Mouse (Mus musculus): Measurements from ENCODE around the gene Naif1. TPM values are rescaled to one million over a fixed set of nuclear protein-coding genes. Genes with fewer than 3 reads are reported as not detected.

Gene Naif1
- polyA plus RNA-seq, 1 experiment from 2014 or later, result 5.6 TPM

DNA sequence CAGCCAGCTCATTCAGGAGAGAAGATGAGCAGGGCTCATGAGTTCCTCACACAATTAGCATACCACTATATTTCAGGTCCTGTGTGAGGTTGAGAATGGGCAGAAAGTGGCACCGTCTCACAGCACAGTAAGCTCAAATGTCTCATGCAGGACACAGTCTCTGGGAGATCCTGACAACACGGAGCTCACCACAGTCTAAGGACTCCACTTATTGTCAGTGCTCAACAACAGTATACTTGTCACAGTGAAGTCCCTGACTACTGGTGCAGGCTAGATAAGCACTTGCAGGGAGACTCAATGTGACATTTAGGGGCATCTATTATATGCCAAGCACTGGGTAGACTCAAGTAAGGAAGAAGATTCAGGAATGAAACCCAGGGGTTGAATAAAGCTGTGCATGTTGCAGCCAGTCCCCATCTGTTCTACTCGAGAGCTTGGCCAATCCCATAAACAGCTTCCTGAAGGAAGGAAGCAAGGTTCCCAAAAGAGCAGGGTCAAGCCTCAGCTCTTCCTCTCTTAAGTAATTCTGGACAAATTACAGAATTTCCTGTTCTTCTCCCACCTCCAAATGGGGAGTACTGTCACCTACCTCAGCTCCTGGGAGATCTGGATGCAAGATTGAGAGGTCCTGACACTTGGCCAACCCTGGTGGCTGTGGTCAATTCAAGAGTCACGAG is 20.9 kb upstream of the Naif1 start:
- H3K4me3 ChIP-seq (replicated peaks), result no peak overlapping the region
- no peaks in the 10 kb centered on the region for H3K27me3 ChIP-seq
- H3K27ac ChIP-seq, result peak overlapping the region; percentile 79; the same call in 1 of the 2 replicates
- H3K36me3 ChIP-seq, result peaks cover 9% of the 10 kb centered on the region; the same call in 1 of the 2 replicates
- H3K4me1 ChIP-seq (replicated peaks), result peaks cover 52% of the 10 kb centered on the region
- H3K9ac ChIP-seq (replicated peaks), result no peak overlapping the region
- ATAC-seq (ENCODE audit: insufficient number of reproducible peaks, insufficient read depth, low FRiP score, low TSS enrichment, low read depth), result no peak
- WGBS, result 79% methylated on average over 4 of the region's 4 CpGs
- peak overlapping the region; percentile 88; the same call in 1 of the 2 replicates for H3K4me2 ChIP-seq
- no peaks in the 10 kb centered on the region for H3K9me3 ChIP-seq

DNA sequence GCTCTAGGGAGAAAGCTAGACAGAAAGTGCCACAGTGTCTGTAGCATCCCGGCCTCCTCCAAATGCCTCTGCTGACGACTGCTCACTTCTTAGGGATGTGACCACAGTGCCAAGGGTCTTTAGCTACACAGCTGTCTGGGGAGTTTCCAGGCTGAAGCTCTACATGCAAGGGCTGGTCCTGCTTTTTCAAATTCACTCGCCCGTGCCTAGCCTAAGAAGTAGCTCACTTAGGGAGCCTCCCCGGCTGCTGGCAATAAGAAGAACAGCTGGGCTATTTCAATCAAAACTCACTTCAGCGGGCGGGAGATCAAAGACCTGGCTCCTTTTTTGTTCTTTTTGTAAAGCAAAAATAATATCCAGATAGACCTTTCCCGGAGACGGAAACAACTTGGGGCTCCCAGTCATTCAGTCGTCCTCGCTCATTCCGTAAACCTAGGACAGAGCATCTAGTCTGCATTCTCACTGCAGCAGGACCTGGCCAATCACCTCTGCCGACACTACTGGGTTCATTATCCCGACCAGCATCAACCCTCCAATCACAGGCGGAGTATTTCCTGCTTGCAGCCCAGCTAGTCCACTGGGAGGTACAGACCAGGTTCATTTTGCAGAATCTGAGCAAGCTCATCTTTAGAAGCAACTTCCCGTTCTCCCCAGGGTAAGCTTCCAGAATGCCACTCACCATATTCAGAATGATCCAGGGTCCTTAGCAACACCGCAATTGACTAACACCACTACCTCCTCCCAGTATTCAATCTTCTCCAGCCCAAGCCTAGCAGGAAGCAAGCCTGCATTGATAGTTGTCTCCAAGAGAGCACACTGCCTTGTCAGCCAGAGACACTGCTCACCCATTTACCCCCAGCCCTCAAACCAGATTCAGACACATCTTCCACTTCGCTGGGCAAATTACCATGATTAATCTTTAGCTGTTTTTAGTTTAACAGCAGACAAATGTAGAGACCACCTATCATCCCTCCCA is 19.3 kb upstream of the Naif1 start:
- Histone ChIP-seq H3K9ac (replicated peaks) (peak overlapping the region; percentile 69), H3K9me3 (no peaks in the 10 kb centered on the region), H3K4me2 (peak overlapping the region; percentile 88), H3K4me3 (replicated peaks) (peak overlapping the region; percentile 49), H3K27ac (peak overlapping the region; percentile 80), H3K27me3 (no peaks in the 10 kb centered on the region), H3K36me3 (peaks cover 9% of the 10 kb centered on the region; the same call in 1 of the 2 replicates), H3K4me1 (replicated peaks) (peaks cover 37% of the 10 kb centered on the region)
- WGBS, result 7% methylated on average over 18 of the region's 18 CpGs
- peak; percentile 93 for ATAC-seq (ENCODE audit: insufficient number of reproducible peaks, insufficient read depth, low FRiP score, low TSS enrichment, low read depth)

DNA sequence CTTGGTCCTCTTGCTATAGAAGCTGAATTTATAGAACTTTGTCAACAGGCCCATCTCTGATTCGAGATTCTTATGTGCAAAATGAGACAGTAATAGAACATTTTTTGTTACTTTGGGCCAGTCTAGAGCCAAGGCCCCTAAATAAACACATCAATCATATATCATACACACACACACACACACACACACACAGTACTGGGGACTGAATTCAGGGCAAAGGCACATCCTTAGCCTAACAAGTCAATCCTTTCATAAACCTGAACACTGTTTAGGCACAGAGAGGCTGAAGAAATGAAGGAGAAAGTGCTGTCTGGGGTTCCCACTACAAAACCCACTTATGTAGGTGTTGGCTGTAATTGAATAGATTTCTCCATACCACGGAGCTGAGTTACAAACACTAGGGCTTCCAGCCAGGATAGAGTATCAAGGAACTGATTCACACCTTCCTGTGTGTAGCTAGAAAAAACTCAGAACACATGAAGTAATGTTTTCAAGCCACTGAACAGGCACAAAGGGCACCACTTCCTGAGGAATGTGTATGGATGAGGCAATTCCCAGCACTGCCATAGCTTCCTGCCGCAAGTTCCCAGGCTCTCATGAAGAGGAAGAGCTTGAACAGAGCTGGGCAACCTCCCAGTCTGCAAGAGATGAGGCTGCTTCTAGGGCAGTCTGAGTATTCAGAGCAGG is 13.4 kb upstream of the Naif1 start:
- Histone ChIP-seq H3K9ac (replicated peaks) (no peak overlapping the region), H3K27me3 (no peaks in the 10 kb centered on the region), H3K4me1 (replicated peaks) (peaks cover 3% of the 10 kb centered on the region; the same call in 1 of the 2 replicates), H3K9me3 (no peaks in the 10 kb centered on the region), H3K36me3 (no peaks in the 10 kb centered on the region), H3K4me2 (no peak overlapping the region), H3K4me3 (replicated peaks) (no peak overlapping the region), H3K27ac (peak overlapping the region; percentile 62)
- 68% methylated on average over 3 of the region's 3 CpGs for WGBS
- no peak for ATAC-seq (ENCODE audit: insufficient number of reproducible peaks, insufficient read depth, low FRiP score, low TSS enrichment, low read depth)

DNA sequence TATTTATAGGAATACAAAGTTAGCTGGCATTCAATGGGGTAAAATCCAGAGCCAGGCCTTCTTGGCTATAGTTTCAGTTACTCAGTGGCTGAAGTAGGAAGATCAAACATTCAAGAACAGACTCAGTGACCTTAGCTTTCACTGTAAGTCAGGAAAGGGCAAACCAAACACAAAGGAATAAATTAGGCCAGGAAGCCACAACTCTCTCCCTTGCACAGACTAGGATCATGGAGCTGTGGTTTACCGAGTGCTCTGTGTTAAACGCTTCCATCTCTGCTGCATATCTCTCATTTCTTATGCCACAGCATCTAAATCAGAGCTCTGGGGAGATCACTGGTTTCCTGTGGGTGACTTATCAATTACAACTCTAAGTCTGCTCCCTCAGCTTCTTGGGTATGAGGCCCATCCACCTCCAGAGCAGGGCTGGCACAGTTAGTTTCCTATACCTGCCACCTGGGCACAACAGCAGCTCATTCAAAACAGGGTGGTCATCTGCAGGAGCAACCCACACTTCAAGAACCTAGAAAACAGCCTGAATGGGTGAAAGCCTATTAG is 12.6 kb upstream of the Naif1 start:
- WGBS, result 92% methylated on average over 2 of the region's 2 CpGs
- no peak overlapping the region for H3K4me2 ChIP-seq
- no peaks in the 10 kb centered on the region for H3K36me3 ChIP-seq
- no peak for ATAC-seq (ENCODE audit: insufficient number of reproducible peaks, insufficient read depth, low FRiP score, low TSS enrichment, low read depth)
- no peak overlapping the region for H3K4me3 ChIP-seq (replicated peaks)
- no peaks in the 10 kb centered on the region for H3K9me3 ChIP-seq
- no peaks in the 10 kb centered on the region for H3K27me3 ChIP-seq
- peaks cover 3% of the 10 kb centered on the region; the same call in 1 of the 2 replicates for H3K4me1 ChIP-seq (replicated peaks)
- 0 out of 2 replicates have a peak overlapping the region, but pooled peaks have one; percentile 62 for H3K27ac ChIP-seq
- no peak overlapping the region; the same call in 1 of the 2 replicates for H3K9ac ChIP-seq (replicated peaks)

DNA sequence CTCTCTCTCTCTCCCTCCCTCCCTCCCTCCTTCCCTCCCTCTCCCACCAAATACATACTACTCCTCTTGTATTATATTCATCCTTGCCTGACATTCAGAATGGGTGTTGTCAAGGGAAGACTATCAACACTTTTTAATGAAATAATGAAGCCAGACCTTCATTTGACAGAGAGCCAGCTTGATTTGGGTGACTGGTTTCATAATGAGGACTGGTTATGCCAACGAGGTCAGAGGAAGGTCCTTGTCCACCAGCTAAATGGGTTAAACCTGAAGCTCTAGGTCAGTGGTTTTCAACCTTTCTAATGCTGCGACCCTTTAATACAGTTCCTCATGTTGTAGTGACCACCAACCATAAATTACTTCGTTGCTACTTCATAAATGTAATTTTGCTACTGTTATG is 11.5 kb upstream of the Naif1 start:
- 83% methylated on average over 3 of the region's 3 CpGs for WGBS
- Histone ChIP-seq H3K4me3 (replicated peaks) (no peak overlapping the region), H3K4me1 (replicated peaks) (peaks cover 3% of the 10 kb centered on the region; the same call in 1 of the 2 replicates), H3K27me3 (no peaks in the 10 kb centered on the region), H3K36me3 (no peaks in the 10 kb centered on the region), H3K9ac (replicated peaks) (no peak overlapping the region), H3K4me2 (no peak overlapping the region), H3K27ac (no peak overlapping the region), H3K9me3 (no peaks in the 10 kb centered on the region)
- no peak for ATAC-seq (ENCODE audit: insufficient number of reproducible peaks, insufficient read depth, low FRiP score, low TSS enrichment, low read depth)

DNA sequence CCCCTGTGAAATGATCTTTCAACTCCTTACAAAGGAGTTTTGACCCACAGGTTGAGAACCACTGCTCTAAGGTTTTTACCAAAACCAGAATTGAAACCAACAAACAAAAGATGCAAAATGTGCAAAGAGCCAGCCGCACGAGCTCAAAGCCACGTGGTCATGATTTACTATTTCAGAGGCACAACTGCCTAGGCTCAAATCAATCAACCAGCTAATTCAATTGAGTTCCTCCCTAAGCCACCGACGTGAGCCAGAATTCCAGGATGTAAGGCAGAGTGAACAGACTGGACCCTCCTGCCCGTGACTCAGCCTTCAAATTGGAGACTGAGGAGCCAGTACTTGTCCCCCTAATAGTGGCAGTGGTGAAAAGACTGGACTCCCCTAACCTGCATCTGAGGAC is 11.1 kb upstream of the Naif1 start:
- Histone ChIP-seq H3K9ac (replicated peaks) (no peak overlapping the region), H3K27ac (no peak overlapping the region), H3K4me1 (replicated peaks) (peaks cover 3% of the 10 kb centered on the region; the same call in 1 of the 2 replicates), H3K36me3 (no peaks in the 10 kb centered on the region), H3K4me3 (replicated peaks) (no peak overlapping the region), H3K27me3 (no peaks in the 10 kb centered on the region), H3K4me2 (no peak overlapping the region), H3K9me3 (no peaks in the 10 kb centered on the region)
- 58% methylated on average over 6 of the region's 6 CpGs for WGBS
- no peak for ATAC-seq (ENCODE audit: insufficient number of reproducible peaks, insufficient read depth, low FRiP score, low TSS enrichment, low read depth)

DNA sequence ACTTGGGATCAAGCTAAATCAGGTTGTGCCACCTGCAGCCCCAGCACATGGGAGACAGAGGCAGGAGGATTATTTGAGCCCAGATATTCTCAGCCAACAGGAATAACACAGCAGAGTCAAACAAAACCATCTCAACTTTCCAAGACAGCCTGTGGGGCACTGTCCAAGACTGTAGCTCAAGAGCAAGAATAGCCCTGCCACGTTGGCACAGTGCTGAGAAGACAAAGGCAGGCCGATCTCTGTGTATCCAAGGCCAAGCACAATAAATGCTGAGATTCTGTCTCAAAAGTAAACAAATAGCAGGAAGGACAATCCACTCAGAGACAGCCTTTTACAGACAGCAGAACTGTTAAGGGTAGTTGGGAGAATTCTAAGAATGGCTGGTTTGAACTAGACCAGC is 10.1 kb upstream of the Naif1 start:
- WGBS, result 82% methylated on average over 2 of the region's 2 CpGs
- no peak for ATAC-seq (ENCODE audit: insufficient number of reproducible peaks, insufficient read depth, low FRiP score, low TSS enrichment, low read depth)
- Histone ChIP-seq H3K4me3 (replicated peaks) (no peak overlapping the region), H3K4me1 (replicated peaks) (peaks cover 3% of the 10 kb centered on the region; the same call in 1 of the 2 replicates), H3K9ac (replicated peaks) (no peak overlapping the region), H3K27ac (no peak overlapping the region), H3K36me3 (peaks cover 4% of the 10 kb centered on the region; the same call in 1 of the 2 replicates), H3K27me3 (no peaks in the 10 kb centered on the region), H3K9me3 (no peaks in the 10 kb centered on the region), H3K4me2 (no peak overlapping the region)

DNA sequence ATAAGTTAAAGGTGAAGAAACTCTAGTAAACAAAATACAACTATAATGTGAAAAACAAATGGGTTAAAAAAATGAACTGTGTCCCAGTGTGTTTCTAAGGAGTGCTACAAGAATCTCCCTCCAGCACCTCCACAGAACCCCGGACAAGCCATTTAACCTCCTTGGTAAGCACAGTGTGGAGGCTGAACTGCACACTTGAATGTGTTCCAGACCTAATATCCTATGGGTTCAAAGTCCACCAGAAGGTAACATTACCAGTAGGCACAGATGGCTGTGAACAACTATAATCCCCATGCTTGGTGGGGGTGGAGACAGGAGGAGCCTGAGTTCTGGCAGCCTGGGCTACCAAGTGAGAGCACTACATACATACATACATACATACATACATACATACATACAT is 9.6 kb upstream of the Naif1 start:
- Histone ChIP-seq H3K9me3 (no peaks in the 10 kb centered on the region), H3K27ac (no peak overlapping the region), H3K4me3 (replicated peaks) (no peak overlapping the region), H3K9ac (replicated peaks) (no peak overlapping the region), H3K4me2 (no peak overlapping the region), H3K4me1 (replicated peaks) (peaks cover 3% of the 10 kb centered on the region; the same call in 1 of the 2 replicates), H3K36me3 (peaks cover 5% of the 10 kb centered on the region; the same call in 1 of the 2 replicates), H3K27me3 (no peaks in the 10 kb centered on the region)
- 93% methylated on average over 1 of the region's 1 CpGs for WGBS
- ATAC-seq (ENCODE audit: insufficient number of reproducible peaks, insufficient read depth, low FRiP score, low TSS enrichment, low read depth), result no peak

DNA sequence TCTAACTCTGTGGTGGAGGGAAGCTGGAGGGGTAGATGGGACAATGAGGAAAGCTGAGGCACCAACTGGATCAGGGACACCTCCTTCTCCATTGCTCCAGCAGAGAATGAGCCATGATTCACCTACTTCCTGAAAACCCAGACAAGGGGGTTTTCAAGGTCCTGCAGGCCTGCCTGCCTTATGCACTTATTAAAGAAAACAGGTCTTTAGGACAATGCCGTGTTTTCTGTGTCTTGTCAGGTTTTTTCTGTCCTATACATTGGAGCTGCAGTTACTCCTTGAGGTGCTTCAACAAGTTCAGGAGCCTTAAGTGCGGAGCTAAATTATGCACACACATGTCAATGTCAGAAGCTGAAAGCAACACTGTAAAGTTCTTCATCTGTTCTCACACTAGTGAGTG is 8.7 kb upstream of the Naif1 start:
- whole genome bisulfite sequencing, result 91% methylated on average over 2 of the region's 2 CpGs
- Histone ChIP-seq H3K9me3 (no peaks in the 10 kb centered on the region), H3K27ac (no peak overlapping the region), H3K4me2 (no peak overlapping the region), H3K36me3 (peaks cover 9% of the 10 kb centered on the region; the same call in 1 of the 2 replicates), H3K4me1 (replicated peaks) (peaks cover 3% of the 10 kb centered on the region; the same call in 1 of the 2 replicates), H3K4me3 (replicated peaks) (no peak overlapping the region), H3K27me3 (no peaks in the 10 kb centered on the region), H3K9ac (replicated peaks) (no peak overlapping the region)
- ATAC-seq (ENCODE audit: insufficient number of reproducible peaks, insufficient read depth, low FRiP score, low TSS enrichment, low read depth), result no peak

DNA sequence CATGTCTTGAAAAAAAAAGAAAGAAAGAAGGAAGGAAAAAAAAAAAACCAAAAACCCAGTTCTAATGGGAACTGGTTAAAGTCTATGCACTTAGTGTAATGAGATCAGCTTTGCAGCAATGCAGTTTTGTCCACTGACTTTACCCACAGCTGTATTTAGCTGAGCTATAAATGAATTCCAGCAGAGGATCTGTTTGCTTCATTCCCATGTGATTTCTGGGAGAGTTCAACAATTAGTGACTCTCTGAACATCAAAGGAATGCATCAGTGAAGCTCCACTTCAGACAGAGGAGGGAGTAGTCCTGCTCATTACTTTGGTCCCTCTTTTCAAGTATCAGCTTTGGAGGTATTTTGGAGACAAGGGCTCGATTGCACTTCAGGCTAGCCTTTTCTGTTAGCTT is 4.7 kb upstream of the Naif1 start:
- Histone ChIP-seq H3K9me3 (no peaks in the 10 kb centered on the region), H3K4me3 (replicated peaks) (no peak overlapping the region), H3K27ac (no peak overlapping the region), H3K9ac (replicated peaks) (no peak overlapping the region), H3K36me3 (peaks cover 9% of the 10 kb centered on the region; the same call in 1 of the 2 replicates), H3K4me1 (replicated peaks) (peaks cover 16% of the 10 kb centered on the region), H3K27me3 (no peaks in the 10 kb centered on the region), H3K4me2 (no peak overlapping the region)
- 73% methylated on average over 1 of the region's 1 CpGs for WGBS
- no peak for ATAC-seq (ENCODE audit: insufficient number of reproducible peaks, insufficient read depth, low FRiP score, low TSS enrichment, low read depth)
